Mouse (Mus musculus) liver, adult 2 months (tissue): Measurements from ENCODE around the gene Ndufc2. TPM values are rescaled to one million over a fixed set of nuclear protein-coding genes. Genes with fewer than 3 reads are reported as not detected.

Experiments
- DNase-seq: peaks from one replicate; pipeline ENCODE4 v3.0.0-alpha.2; 2011; ENCODE audit warnings: low read depth, low spot score; ENCODE audit errors: extremely low read depth
- H3K27ac ChIP-seq: fragments of 200-500 bp; replicated peaks from 2 replicates; pipeline ENCODE4 v1.5.1; 2012; ENCODE audit warnings: low read depth, mild to moderate bottlenecking, control low read depth, inconsistent platforms, low read length; ENCODE audit not compliant: insufficient read depth
- H3K27me3 ChIP-seq: fragments of 200-500 bp; 2 replicates; pipeline ENCODE4 v1.6.1; 2012; ENCODE audit warnings: mild to moderate bottlenecking, moderate library complexity, low read length, inconsistent platforms; ENCODE audit not compliant: control insufficient read depth, insufficient read depth
- H3K36me3 ChIP-seq: fragments of 200-500 bp; 2 replicates; pipeline ENCODE4 v1.6.1; 2012; ENCODE audit warnings: low read length, inconsistent platforms; ENCODE audit not compliant: control insufficient read depth, insufficient read depth
- H3K4me1 ChIP-seq: fragments of 200-500 bp; 2 replicates; pipeline ENCODE4 v1.6.1; 2011; ENCODE audit warnings: low read length; ENCODE audit not compliant: control insufficient read depth, insufficient read depth
- H3K4me3 ChIP-seq: fragments of 200-500 bp; 2 replicates; pipeline ENCODE4 v1.5.1; 2011; ENCODE audit warnings: low read depth, mild to moderate bottlenecking, control low read depth, low read length, moderate library complexity; ENCODE audit not compliant: insufficient read depth
- H3K79me2 ChIP-seq: fragments of 200-500 bp; 2 replicates; pipeline ENCODE4 v1.6.1; 2012; ENCODE audit warnings: inconsistent platforms, mild to moderate bottlenecking, low read length, moderate library complexity; ENCODE audit not compliant: control insufficient read depth, insufficient read depth
- H3K9ac ChIP-seq: fragments of 200-500 bp; 2 replicates; pipeline ENCODE4 v1.6.1; 2012; ENCODE audit warnings: low read depth, mild to moderate bottlenecking, control low read depth, inconsistent platforms, low read length
- CTCF ChIP-seq: fragments of 200-500 bp; IDR thresholded peaks from 2 replicates; pipeline ENCODE4 v1.5.1; 2011; ENCODE audit warnings: low read depth, low read length, control low read depth
- POLR2A ChIP-seq: fragments of 200-500 bp; IDR thresholded peaks from 2 replicates; pipeline ENCODE4 v1.6.1; 2011; ENCODE audit warnings: low read length, control low read depth; ENCODE audit not compliant: insufficient read depth; ENCODE audit errors: extremely low read depth
- WGBS: fragments of 180-500 bp; shearing (Covaris S2); methylation state at CpG from one replicate; pipeline ENCODE4 v1.1.7; 2018; 5-methylcytosine and 5-hydroxymethylcytosine counted together
- polyA plus RNA-seq: library from polyadenylated mRNA; depleted of rRNA; stranded (reverse); fragments of >200 nt; gene quantifications from 2 replicates; pipeline ENCODE4 v1.2.3, GENCODE M21; 2012
- total RNA-seq: library from RNA; depleted of rRNA; stranded (reverse); fragments of >200 nt; gene quantifications from 2 replicates; pipeline ENCODE4 v1.2.3, GENCODE M21; 2014

Gene Ndufc2
- total and polyA plus RNA-seq, 2 experiments, result 204 to 221 TPM

DNA sequence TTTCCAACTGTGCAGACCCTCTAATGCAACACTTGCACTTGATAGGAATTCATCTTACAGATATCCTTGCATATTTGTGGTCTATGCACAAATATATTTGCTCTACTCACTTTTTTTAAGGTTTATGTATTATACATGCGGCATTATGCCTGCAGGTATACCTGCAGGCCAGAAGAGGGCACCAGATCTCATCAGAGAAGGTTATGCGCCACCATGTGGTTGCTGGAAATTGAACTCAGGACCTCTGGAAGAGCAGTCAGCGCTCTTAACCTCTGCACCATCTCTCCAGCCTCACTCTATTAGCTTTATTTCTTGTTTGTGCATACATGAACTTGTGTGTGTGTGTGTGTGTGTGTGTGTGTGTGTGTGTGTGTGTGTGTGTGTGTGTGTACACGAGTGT, 38.3 kb upstream of the Ndufc2 start:
- Histone ChIP-seq H3K36me3 (no peaks in the 10 kb centered on the region), H3K4me1 (no peaks in the 10 kb centered on the region), H3K79me2 (no peaks in the 10 kb centered on the region), H3K9ac (no peak overlapping the region), H3K27me3 (no peaks in the 10 kb centered on the region), H3K4me3 (no peak overlapping the region), H3K27ac (no peak overlapping the region)
- DNase-seq, result peak; percentile 48
- 37% methylated on average over 4 of the region's 4 CpGs for WGBS
- TF ChIP-seq POLR2A (no peak), CTCF (peak; percentile 76)

- no peak overlapping the region for H3K27ac ChIP-seq
- no peaks in the 10 kb centered on the region for H3K27me3 ChIP-seq
Measured at GRCm38 (mm10) chr7:97365887-97366286, 33.9 kb upstream of the Ndufc2 start.

DNA sequence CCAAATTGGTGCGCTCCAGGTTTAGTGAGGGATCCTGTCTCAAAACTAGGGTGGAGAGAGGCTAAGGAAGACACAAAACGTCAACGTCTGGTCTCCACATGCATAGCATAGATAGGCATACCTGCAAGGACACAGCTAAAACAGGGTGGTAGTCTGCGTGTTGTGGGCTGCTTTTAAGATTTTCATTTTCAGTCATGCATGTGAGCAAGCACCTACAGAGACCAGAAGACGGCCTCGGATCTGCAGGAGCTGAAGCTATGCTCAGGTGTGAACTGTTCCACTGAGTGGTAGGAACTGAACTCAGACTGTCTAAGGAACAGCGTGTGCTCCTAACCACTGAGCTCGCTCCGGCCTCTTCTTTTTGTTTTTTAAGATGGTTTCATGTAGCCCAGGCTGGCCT, 24.7 kb upstream of the Ndufc2 start:
- Histone ChIP-seq H3K27me3 (no peaks in the 10 kb centered on the region), H3K4me3 (no peak overlapping the region), H3K36me3 (peaks cover 10% of the 10 kb centered on the region), H3K4me1 (peaks cover 3% of the 10 kb centered on the region; the same call in 1 of the 2 replicates), H3K9ac (no peak overlapping the region), H3K27ac (no peak overlapping the region), H3K79me2 (no peaks in the 10 kb centered on the region; the same call in 1 of the 2 replicates)
- TF ChIP-seq POLR2A (no peak), CTCF (no peak)
- 95% methylated on average over 9 of the region's 9 CpGs for WGBS
- no peak for DNase-seq

More at GRCm38 (mm10) chr7:97365887-97366286, 33.9 kb upstream of the Ndufc2 start:
- Histone ChIP-seq H3K9ac (no peak overlapping the region), H3K36me3 (no peaks in the 10 kb centered on the region), H3K79me2 (no peaks in the 10 kb centered on the region), H3K4me3 (no peak overlapping the region), H3K4me1 (no peaks in the 10 kb centered on the region)
- 70% methylated on average over 1 of the region's 1 CpGs for WGBS
- DNase-seq, result no peak
- no peak for TF ChIP-seq CTCF
- no peak for TF ChIP-seq POLR2A

- peaks cover 12% of the 10 kb centered on the region for H3K36me3 ChIP-seq
- no peak overlapping the region for H3K27ac ChIP-seq
- H3K27me3 ChIP-seq, result no peaks in the 10 kb centered on the region
- H3K9ac ChIP-seq, result no peak overlapping the region
- no peak for TF ChIP-seq POLR2A
- TF ChIP-seq CTCF, result no peak
- DNase-seq, result no peak
- H3K4me3 ChIP-seq, result no peak overlapping the region
- 90% methylated on average over 2 of the region's 2 CpGs for WGBS
- H3K4me1 ChIP-seq, result peaks cover 3% of the 10 kb centered on the region; the same call in 1 of the 2 replicates
- no peaks in the 10 kb centered on the region; the same call in 1 of the 2 replicates for H3K79me2 ChIP-seq
Measured at GRCm38 (mm10) chr7:97375906-97376305, 23.9 kb upstream of the Ndufc2 start.

DNA sequence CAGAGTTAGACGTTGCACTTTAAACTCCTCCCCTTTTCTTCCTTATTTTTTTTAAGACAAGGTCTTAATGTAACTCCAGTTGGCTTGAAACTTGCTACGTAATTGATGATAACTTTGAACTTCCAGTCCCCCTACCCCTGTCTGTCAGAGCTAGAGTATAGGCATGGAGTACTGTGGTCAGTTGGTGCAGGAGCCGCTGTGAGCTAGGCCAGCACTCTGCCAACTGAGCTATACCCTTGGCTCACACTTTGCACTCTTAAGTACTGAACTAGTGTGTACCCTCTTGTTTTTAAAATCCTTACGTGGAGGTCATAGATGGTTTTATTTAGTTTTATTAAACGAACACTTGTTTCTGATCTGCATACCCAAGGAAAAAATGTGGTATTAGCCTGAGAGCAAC, 20.5 kb upstream of the Ndufc2 start:
- no peak for DNase-seq
- H3K27ac ChIP-seq, result no peak overlapping the region
- H3K4me3 ChIP-seq, result no peak overlapping the region
- no peaks in the 10 kb centered on the region for H3K79me2 ChIP-seq
- WGBS, result 92% methylated on average over 5 of the region's 5 CpGs
- H3K4me1 ChIP-seq, result no peaks in the 10 kb centered on the region
- peaks cover 26% of the 10 kb centered on the region for H3K36me3 ChIP-seq
- H3K27me3 ChIP-seq, result no peaks in the 10 kb centered on the region
- no peak overlapping the region for H3K9ac ChIP-seq
- TF ChIP-seq CTCF, result no peak
- no peak for TF ChIP-seq POLR2A

- Histone ChIP-seq H3K79me2 (no peaks in the 10 kb centered on the region), H3K4me3 (no peak overlapping the region), H3K36me3 (peaks cover 28% of the 10 kb centered on the region), H3K27ac (no peak overlapping the region), H3K9ac (no peak overlapping the region), H3K4me1 (no peaks in the 10 kb centered on the region), H3K27me3 (no peaks in the 10 kb centered on the region)
- no peak for TF ChIP-seq POLR2A
- no peak for TF ChIP-seq CTCF
- 98% methylated on average over 5 of the region's 5 CpGs for WGBS
- DNase-seq, result no peak
Measured at GRCm38 (mm10) chr7:97380500-97381123, 19.2 kb upstream of the Ndufc2 start.
